Mouse (Mus musculus) cortical plate, adult 2 months (tissue): ENCODE measurements at regions not wholly inside any gene's neighbourhood (a gene's known extent, or its start where the extent isn't known, plus 50 kb on each side); places are given as distances from the start of the nearest gene placed in this dataset.

Experiments
- CTCF ChIP-seq: fragments of 200-500 bp; IDR thresholded peaks from 2 replicates; pipeline ENCODE4 v1.5.1; 2011; ENCODE audit warnings: mild to moderate bottlenecking, control low read depth, low read length; ENCODE audit not compliant: insufficient read depth; ENCODE audit errors: extremely low read depth
- POLR2A ChIP-seq: fragments of 200-500 bp; IDR thresholded peaks from 2 replicates; pipeline ENCODE4 v1.6.1; 2011; ENCODE audit warnings: mild to moderate bottlenecking, low read length, control low read depth; ENCODE audit not compliant: insufficient read depth; ENCODE audit errors: extremely low read depth

GRCm38 (mm10) chr9:43486704-43487103 lies 176.1 kb downstream of the Trim29 start:
- TF ChIP-seq CTCF = no peak
- no peak for TF ChIP-seq POLR2A
